Mouse (Mus musculus) kidney, postnatal 36 days (tissue): ENCODE results near the gene Pgrmc2.

Experiments
- DNase-seq, 2 experiments: peaks; one replicate each; pipeline ENCODE4 v3.0.0; 2021 to 2022; ENCODE audit warnings: mixed read lengths in 2 of 2

Gene Pgrmc2

GRCm38 (mm10) chr3:41065320-41065719 is 17.5 kb downstream of the Pgrmc2 start:
- no peak for DNase-seq

DNA sequence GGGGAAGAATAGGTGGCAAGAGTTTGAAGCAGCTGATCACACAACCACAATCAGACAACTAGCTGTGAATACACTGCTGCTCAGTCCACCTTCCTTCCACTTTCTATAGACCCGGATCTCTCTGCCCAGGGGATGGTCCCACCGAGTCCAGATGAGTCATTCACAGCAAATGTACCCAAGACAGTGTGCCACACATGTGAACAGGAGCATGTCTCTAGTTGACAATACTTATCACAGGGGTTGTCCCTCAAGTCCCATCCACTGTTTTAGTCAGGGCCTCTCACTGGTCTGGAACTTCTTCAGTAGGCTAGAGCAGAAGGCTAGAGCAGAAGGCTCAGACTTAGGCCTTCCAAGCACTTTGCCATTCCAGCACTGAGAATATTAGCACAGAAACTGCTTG is 20.1 kb downstream of the Pgrmc2 start:
- no peak for DNase-seq

GRCm38 (mm10) chr3:41061831-41062565 is 20.8 kb downstream of the Pgrmc2 start:
- DNase-seq = no peak

GRCm38 (mm10) chr3:41059249-41059648 is 23.6 kb downstream of the Pgrmc2 start:
- DNase-seq = no peak

GRCm38 (mm10) chr3:41058395-41058794 is 24.5 kb downstream of the Pgrmc2 start:
- peak in 1 of 2 experiments; percentile 11 for DNase-seq

DNA sequence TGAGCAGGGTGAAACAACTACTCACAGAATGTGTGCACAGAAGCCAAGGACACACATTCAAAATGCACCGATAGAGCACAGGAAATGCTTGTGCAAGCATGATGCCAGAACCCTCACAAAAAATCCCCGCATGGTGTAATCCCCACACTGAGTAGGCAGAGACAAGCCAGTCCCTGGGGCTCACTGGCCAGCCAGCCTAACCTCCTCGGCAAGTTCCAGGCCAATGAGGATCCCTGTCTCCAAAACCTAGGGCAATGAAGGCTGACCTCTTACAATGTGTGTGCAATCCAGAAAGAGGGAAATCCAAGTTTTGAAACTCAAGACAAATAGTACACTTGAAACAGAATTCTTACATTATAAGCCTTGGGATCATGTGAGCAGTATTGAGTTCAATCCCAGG is 29.5 kb downstream of the Pgrmc2 start:
- DNase-seq = no peak

GRCm38 (mm10) chr3:41047838-41048237 is 35.0 kb downstream of the Pgrmc2 start:
- no peak for DNase-seq

DNA sequence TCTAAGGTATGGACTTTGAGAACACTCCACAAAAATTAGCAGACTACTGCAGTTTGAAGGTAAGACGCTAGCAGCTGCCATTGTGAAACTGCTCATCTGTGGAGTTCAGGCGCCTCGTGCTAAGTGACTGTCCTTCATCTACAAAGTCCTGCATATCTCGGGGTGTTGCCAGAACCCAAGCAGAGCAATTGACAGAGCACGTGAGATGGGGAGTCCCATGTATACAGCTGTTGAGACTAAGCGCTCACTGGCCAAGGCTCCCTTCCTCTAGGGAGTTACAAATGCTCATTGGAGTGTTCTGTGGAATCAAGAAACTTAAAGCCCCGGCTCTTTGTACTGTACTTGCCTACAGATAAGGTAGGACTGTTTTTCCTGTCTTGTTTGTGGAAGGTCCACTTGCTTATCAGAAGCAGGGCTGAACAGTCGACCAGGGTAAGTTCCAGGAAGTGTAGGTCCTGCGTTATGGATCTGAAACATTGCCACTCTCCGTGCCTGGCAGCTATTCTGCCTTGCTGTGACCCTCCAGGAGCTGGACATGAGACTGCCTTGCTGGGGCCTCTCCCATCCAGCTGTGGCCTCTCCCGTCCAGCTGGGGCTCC is 39.0 kb downstream of the Pgrmc2 start:
- DNase-seq = no peak

GRCm38 (mm10) chr3:41042195-41042938 is 40.5 kb downstream of the Pgrmc2 start:
- DNase-seq = peak; percentile 37 to 38

DNA sequence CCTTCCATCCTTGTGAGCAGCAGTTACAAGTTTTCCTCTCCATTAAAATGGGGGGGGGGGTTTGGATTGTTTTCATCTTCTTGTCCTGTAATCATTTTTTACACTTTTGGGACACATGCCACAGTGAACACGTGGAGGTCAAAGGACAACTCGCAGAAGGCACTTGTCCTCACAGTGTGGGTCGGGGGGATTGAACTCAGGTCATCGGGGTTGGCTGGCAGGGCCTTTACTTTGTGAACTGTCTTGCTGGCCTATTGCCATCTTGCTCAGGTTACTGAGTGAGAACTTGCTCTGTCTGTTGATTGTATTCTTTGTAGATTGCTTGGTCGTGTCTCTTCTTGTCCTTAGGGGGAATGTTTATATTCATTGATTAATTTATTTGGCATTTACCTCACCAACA is 41.6 kb downstream of the Pgrmc2 start:
- DNase-seq = peak in 1 of 2 experiments; percentile 11

DNA sequence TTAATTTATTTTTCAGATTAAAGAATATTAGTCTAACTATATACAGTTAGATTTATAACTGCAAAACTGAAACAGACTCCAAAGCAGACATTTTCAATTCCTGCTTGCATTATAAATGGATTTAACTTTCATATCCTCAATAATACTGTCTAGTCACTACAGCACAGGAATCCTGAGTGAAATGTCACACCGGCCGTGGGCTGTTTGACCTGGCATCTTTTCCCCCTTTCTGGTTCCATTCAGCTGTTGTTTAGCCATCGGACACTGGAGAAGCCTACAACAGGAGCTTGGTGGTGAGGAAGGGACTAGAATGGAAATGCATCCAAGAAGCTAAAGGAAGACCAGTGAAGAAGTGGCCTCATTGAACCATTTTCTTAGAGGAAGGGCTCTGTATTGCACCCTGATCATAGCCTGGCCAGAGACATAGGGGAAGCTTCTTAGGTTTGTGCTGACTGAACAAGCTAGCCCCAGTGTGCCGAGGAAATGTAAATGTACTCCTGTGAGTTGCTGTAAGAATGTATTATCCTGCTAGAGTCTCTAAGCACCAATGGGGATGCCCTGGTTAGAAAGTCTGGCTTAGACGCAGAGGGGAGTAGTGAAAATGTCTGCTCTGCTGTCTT is 44.4 kb downstream of the Pgrmc2 start:
- no peak for DNase-seq

GRCm38 (mm10) chr3:41031286-41032210 is 51.3 kb downstream of the Pgrmc2 start:
- DNase-seq = no peak

DNA sequence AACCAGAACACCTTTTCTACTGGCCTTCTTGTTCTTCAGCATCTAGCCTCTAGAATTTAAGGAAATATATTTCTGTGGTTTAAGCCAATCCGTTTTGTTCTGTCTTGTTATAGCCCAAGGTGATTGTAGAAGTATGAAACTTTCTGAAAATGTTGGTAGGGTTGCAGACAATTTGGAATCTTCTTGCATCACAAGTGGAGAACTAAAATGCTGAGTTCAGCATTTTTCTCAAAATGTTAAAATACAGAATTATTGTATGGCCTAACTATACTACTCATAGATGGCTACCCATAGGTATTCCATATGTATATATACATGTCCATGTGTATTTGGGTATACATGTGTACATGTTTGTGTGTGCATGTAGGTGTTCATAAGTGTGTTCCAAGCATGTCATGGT is 52.1 kb downstream of the Pgrmc2 start:
- no peak for DNase-seq

DNA sequence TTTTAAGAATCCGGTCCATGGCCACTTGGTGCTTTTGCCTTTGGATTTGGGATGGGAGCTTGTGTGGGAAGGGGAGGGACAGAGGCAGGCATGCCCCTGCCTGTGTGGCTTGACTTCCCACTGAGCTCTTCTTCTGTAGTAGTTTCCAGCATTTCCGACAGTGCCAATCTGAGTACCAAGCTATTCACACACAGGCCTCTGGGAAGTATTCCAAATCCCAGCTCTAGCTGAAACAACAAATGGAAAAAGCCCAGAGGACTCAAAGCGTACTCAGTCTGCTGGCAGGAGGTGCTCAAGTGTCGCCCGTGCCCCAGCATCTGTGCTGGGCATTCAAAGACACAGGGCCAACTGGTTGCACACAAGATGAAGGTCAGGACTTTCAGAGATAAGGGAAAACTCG is 60.9 kb downstream of the Pgrmc2 start:
- peak; percentile 22 to 43 for DNase-seq

- DNase-seq = no peak
Observed at GRCm38 (mm10) chr3:41020687-41021086, 62.2 kb downstream of the Pgrmc2 start.

GRCm38 (mm10) chr3:41018022-41018608 is 64.7 kb downstream of the Pgrmc2 start:
- DNase-seq = peak; percentile 20 to 28
